Mouse (Mus musculus): ENCODE measurements around the gene Ift80. TPM values are rescaled to one million over a fixed set of nuclear protein-coding genes. Genes with fewer than 3 reads are reported as not detected.

The Ift80 gene
- polyA plus RNA-seq (2012; ENCODE audit: insufficient read depth, insufficient read length, low replicate concordance, missing spikeins) = not detected in 2 replicates

DNA sequence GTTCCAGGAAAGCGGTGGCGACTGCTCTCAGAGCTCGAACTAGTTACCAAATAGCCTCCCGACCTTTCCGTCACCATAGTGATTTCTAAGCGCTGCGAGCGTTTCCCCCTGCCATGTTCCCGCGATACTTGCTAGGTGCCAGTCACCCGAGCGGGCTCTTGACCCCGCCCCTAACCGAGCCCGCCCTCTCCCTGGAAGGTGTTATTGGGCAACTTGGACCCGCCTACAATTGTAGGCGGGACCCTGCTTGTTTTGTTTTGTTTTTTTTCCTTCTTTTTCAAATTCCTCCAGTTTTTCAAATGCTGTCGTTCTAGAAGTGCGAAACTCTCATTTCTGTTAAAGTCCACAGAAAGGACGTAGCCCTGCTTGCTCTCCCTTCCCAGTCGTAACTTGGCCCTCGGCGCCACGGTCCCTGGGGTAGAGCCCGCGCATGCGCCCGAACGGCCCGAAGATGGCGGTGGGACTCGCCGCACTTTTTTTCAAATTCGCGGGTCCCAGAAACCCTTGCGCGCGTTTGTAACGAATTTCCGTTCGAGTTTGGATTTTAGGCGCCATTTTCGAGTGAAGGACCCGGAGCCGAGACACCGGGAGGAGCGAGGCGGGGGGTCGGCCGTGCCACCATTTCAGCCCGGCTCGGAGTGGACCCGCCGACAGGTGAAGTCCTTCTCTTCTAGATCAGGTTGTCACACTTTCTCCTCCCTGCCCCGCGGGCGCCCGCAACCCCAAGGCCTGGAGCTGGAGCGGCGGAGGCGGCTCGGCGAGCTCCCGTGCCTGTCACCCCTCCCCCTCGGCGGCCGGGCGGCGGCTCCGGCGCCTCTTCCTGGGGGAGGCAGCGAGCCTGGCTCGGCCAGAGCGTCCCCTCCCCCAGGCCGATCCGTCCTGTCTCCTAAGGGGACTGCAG lies at the start of gene Ift80, which contains the start of gene Smc4:
Gene Ift80 (minus strand): TSS at position 134 of the 901 bp plus-strand sequence.
Gene Smc4 (plus strand): TSS at position 302 of the 901 bp plus-strand sequence.
- WGBS = under 1% methylated on average over 63 of the region's 76 CpGs
- H3K27ac ChIP-seq (ENCODE audit: insufficient read depth, low read depth, low read length) = peak within 1 kb of the TSS; percentile 71
- H3K4me3 ChIP-seq (ENCODE audit: insufficient read depth, low read depth, low read length) = peak within 1 kb of the TSS; percentile 57
- H3K4me1 ChIP-seq (ENCODE audit: control insufficient read depth, insufficient read depth, low read length) = peaks cover 5% of the 10 kb centered on the region; the same call in 1 of the 2 replicates
- no peak for TF ChIP-seq CTCF (IDR thresholded peaks at IDR 0.05; ENCODE audit: insufficient read depth, low read depth, low read length)
- TF ChIP-seq POLR2A (IDR thresholded peaks at IDR 0.05; ENCODE audit: insufficient read depth, low read depth, low read length) = peak; percentile 34; the same call in 1 of the 2 replicates

- Histone ChIP-seq H3K4me1 (ENCODE audit: control insufficient read depth, insufficient read depth, low read length) (peaks cover 7% of the 10 kb centered on the region; the same call in 1 of the 2 replicates), H3K27ac (ENCODE audit: insufficient read depth, low read depth, low read length) (no peak overlapping the region), H3K4me3 (ENCODE audit: insufficient read depth, low read depth, low read length) (no peak overlapping the region)
- TF ChIP-seq POLR2A (IDR thresholded peaks at IDR 0.05; ENCODE audit: insufficient read depth, low read depth, low read length) (no peak), CTCF (IDR thresholded peaks at IDR 0.05; ENCODE audit: insufficient read depth, low read depth, low read length) (no peak)
- WGBS = 67% methylated on average over 11 of the region's 11 CpGs
These were observed 47.5 kb upstream of the Ift80 start for GRCm38 (mm10) chr3:69051894-69052293.

- TF ChIP-seq POLR2A (IDR thresholded peaks at IDR 0.05; ENCODE audit: insufficient read depth, low read depth, low read length) = no peak
- TF ChIP-seq CTCF (IDR thresholded peaks at IDR 0.05; ENCODE audit: insufficient read depth, low read depth, low read length) = no peak
- 43% methylated on average over 6 of the region's 6 CpGs for WGBS
- Histone ChIP-seq H3K4me3 (ENCODE audit: insufficient read depth, low read depth, low read length) (no peak overlapping the region), H3K27ac (ENCODE audit: insufficient read depth, low read depth, low read length) (no peak overlapping the region), H3K4me1 (ENCODE audit: control insufficient read depth, insufficient read depth, low read length) (peaks cover 10% of the 10 kb centered on the region; the same call in 1 of the 2 replicates)
These were observed 44.6 kb upstream of the Ift80 start for GRCm38 (mm10) chr3:69049011-69049410.

- 83% methylated on average over 4 of the region's 4 CpGs for WGBS
- TF ChIP-seq CTCF (IDR thresholded peaks at IDR 0.05; ENCODE audit: insufficient read depth, low read depth, low read length) = no peak
- H3K4me1 ChIP-seq (ENCODE audit: control insufficient read depth, insufficient read depth, low read length) = peaks cover 10% of the 10 kb centered on the region; the same call in 1 of the 2 replicates
- H3K27ac ChIP-seq (ENCODE audit: insufficient read depth, low read depth, low read length) = no peak overlapping the region
- no peak overlapping the region for H3K4me3 ChIP-seq (ENCODE audit: insufficient read depth, low read depth, low read length)
These were observed 43.3 kb upstream of the Ift80 start for GRCm38 (mm10) chr3:69047684-69048083.

DNA sequence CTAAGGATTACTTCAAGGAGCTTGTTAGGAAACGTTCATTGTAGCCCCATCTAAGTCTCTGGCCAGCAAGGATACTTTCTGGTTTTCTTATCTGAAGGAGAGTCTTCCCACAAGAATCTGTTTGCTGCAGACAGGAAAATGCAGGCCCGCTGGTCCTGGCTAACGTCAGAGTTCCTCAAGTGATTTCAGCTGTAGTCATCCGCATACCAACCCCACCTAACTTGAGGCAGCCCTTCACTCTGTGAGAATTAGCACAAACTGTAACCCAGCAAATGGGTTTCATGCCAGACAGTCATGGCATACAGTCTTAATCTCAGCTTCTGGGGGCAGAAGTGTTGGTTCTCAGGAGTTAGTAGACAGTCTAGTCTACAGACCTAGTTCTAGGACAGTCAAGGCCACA lies 42.1 kb upstream of the Ift80 start:
- WGBS = 89% methylated on average over 4 of the region's 4 CpGs
- H3K4me3 ChIP-seq (ENCODE audit: insufficient read depth, low read depth, low read length) = no peak overlapping the region
- TF ChIP-seq POLR2A (IDR thresholded peaks at IDR 0.05; ENCODE audit: insufficient read depth, low read depth, low read length) (no peak), CTCF (IDR thresholded peaks at IDR 0.05; ENCODE audit: insufficient read depth, low read depth, low read length) (no peak)
- peaks cover 7% of the 10 kb centered on the region; the same call in 1 of the 2 replicates for H3K4me1 ChIP-seq (ENCODE audit: control insufficient read depth, insufficient read depth, low read length)
- no peak overlapping the region for H3K27ac ChIP-seq (ENCODE audit: insufficient read depth, low read depth, low read length)

DNA sequence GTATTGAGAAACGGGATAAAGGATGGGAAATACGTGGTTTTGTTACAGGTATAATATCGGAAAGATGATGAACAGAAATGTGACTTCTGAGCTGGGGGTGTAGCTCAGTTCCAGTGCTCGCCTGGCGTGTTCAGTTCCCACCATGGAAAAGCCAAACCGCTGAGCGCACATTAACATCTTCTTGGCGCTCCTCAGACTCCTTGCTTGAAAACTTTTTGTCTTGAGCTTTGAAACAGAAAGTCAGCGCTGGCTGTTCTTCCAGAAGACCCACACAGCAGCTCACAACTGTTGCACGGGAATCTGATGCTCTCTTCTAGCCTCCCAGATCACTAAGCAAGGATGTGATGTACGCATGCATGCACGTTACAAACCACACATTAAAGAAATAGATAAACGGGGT lies 41.4 kb upstream of the Ift80 start:
- WGBS = 26% methylated on average over 13 of the region's 13 CpGs
- TF ChIP-seq POLR2A (IDR thresholded peaks at IDR 0.05; ENCODE audit: insufficient read depth, low read depth, low read length) = no peak
- no peak for TF ChIP-seq CTCF (IDR thresholded peaks at IDR 0.05; ENCODE audit: insufficient read depth, low read depth, low read length)
- Histone ChIP-seq H3K4me3 (ENCODE audit: insufficient read depth, low read depth, low read length) (no peak overlapping the region), H3K4me1 (ENCODE audit: control insufficient read depth, insufficient read depth, low read length) (peaks cover 6% of the 10 kb centered on the region; the same call in 1 of the 2 replicates), H3K27ac (ENCODE audit: insufficient read depth, low read depth, low read length) (no peak overlapping the region)

DNA sequence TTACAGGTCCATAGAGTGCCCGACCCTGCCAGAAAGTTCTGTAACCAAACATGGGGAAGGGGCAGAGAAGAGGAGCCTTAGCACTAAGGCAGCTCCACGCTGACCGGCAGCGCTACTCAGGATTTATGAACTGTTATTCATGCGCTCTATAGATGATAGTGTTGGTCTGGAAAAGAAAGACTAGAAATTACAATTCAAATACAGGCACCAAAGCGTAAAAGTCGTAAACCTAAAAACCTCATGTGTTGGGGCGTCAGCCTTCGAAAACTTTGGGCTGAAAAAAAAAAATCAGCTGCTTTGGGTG lies 41.0 kb upstream of the Ift80 start:
- WGBS = 5% methylated on average over 9 of the region's 9 CpGs
- no peak for TF ChIP-seq POLR2A (IDR thresholded peaks at IDR 0.05; ENCODE audit: insufficient read depth, low read depth, low read length)
- no peak for TF ChIP-seq CTCF (IDR thresholded peaks at IDR 0.05; ENCODE audit: insufficient read depth, low read depth, low read length)

DNA sequence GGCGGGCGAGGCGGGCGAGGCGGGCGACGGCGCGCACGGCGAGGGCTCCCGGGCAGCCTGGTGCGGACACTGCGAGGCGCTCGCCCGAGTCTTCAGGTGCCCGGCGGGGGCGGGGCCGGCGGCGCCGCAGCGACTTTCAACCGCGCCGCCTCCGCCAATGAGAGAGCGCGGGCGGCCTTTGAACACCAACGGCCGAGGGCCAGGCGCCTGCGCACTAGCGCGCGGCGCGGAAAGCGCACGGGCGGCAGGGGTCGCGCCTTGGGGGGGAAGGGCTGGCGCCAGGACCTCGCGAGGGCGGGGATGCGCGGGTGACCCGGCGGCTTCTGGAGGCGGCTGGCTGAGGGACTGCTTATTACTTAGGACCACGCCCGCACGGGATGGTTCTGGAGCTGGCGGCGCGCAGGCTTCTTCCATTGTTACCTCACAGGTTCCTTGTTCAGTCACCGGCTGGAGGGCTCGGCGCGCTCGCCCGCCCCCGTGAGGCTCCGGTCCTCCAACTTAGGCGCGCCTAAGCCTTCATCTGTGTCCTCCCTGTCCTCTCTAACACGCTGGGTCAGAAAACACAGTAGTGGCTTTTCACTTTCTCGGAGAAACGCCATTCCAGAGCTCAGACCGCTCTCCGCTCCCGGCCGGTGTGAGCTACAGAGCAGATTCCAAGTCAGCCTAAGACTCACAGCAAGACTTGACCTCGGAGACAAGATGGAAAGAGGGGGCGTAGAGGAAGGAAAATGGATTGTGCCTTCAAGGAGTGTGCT lies 40.5 kb upstream of the Ift80 start, which contains the start of gene Trim59:
Gene Trim59 (minus strand): TSS at position 111 of the 755 bp plus-strand sequence.
- H3K4me3 ChIP-seq (ENCODE audit: insufficient read depth, low read depth, low read length) = peak within 1 kb of the TSS; percentile 59
- TF ChIP-seq POLR2A (IDR thresholded peaks at IDR 0.05; ENCODE audit: insufficient read depth, low read depth, low read length) (peak; percentile 74), CTCF (IDR thresholded peaks at IDR 0.05; ENCODE audit: insufficient read depth, low read depth, low read length) (no peak)
- WGBS = under 1% methylated on average over 78 of the region's 80 CpGs

More for the DNA sequence above, 41.0 kb upstream of the Ift80 start:
- Histone ChIP-seq H3K27ac (ENCODE audit: insufficient read depth, low read depth, low read length) (peak overlapping the region; percentile 68; the same call in 1 of the 2 replicates), H3K4me1 (ENCODE audit: control insufficient read depth, insufficient read depth, low read length) (peaks cover 6% of the 10 kb centered on the region; the same call in 1 of the 2 replicates), H3K4me3 (ENCODE audit: insufficient read depth, low read depth, low read length) (peak overlapping the region; percentile 59)

More for the DNA sequence above, 40.5 kb upstream of the Ift80 start, which contains the start of gene Trim59:
- peaks cover 6% of the 10 kb centered on the region; the same call in 1 of the 2 replicates for H3K4me1 ChIP-seq (ENCODE audit: control insufficient read depth, insufficient read depth, low read length)
- peak within 1 kb of the TSS; percentile 68 for H3K27ac ChIP-seq (ENCODE audit: insufficient read depth, low read depth, low read length)
